Mouse (Mus musculus) E14TG2a.4 (cell line): ENCODE data around the gene Kcnk12.

Experiments used
- CTCF ChIP-seq: conservative IDR thresholded peaks from 2 replicates; pipeline ENCODE4 v1.5.1; 2014; ENCODE audit warnings: low read length
- NANOG ChIP-seq: IDR thresholded peaks from 2 replicates; pipeline ENCODE4 v1.6.1; 2014; ENCODE audit warnings: borderline replicate concordance, low read length, mixed read lengths
- POU5F1 ChIP-seq: IDR thresholded peaks from 2 replicates; pipeline ENCODE4 v1.6.1; 2014; ENCODE audit warnings: low read length, borderline replicate concordance

GRCm38 (mm10) chr17:87798423-87798941, 688 bp upstream of the Kcnk12 start:
- TF ChIP-seq CTCF (no peak), POU5F1 (no peak), NANOG (no peak)
